Mouse (Mus musculus): ENCODE measurements around the gene Syn2. TPM values are rescaled to one million over a fixed set of nuclear protein-coding genes. Genes with fewer than 3 reads are reported as not detected.

Syn2 gene
- total and polyA plus RNA-seq, 3 experiments: 0.59 to 1.6 (median 1.2) TPM

DNA sequence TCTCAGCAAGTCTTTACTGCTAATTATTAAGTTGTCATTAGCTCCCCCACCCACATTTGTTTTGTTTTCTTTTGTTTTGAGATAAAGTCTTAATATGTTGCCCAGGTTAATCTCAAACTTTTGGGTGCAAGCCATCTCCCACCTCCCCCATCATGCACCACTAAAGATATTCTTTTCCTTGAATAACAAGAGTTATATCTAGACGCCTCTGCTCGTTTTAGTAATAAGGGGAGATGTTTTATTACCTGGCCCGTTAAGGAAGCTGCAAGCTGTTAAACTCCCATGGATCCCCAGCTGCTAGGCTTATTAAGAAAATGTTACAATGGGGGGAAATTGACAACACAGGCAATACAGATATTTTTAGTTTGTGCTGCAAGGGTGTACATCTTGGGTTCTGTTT, 95.9 kb downstream of the Syn2 start:
- Histone ChIP-seq H3K4me2 (ENCODE audit: insufficient read depth, low read depth, poor library complexity, severe bottlenecking) (no peak overlapping the region), H3K9ac (ENCODE audit: insufficient read depth, low read depth) (no peak overlapping the region), H3K4me1 (ENCODE audit: control insufficient read depth in 1 of 2, insufficient read depth in 2 of 2) (no peaks in the 10 kb centered on the region), H3K36me3 (replicated peaks in 1 of 2; ENCODE audit: control insufficient read depth in 1 of 2, insufficient read depth in 1 of 2, low read length in 1 of 2) (no peaks in the 10 kb centered on the region), H3K9me3 (replicated peaks; ENCODE audit: low read length) (no peaks in the 10 kb centered on the region), H3K27me3 (replicated peaks) (no peaks in the 10 kb centered on the region), H3K27ac (ENCODE audit: insufficient read depth, low read depth) (no peak overlapping the region), H3K79me2 (replicated peaks; ENCODE audit: control insufficient read depth, extremely low read depth, insufficient read depth, poor library complexity, severe bottlenecking) (no peaks in the 10 kb centered on the region), H3K4me3 (replicated peaks in 1 of 3; ENCODE audit: low read depth in 2 of 3, low read length in 2 of 3, poor library complexity in 1 of 3) (no peak overlapping the region)
- no peak for DNase-seq (ENCODE audit: extremely low read depth)
- in situ Hi-C loops (cut with MboI; ENCODE audit: low pct_ligation_motif_present, low pct_unique_long_range_greater_than_20kb, low sequenced_read_pairs) (loop anchor here (5.0 kb wide), 1 partner anchor 307 kb away; no protein-coding TSS in a partner anchor), dilution Hi-C loops (cut with MboI; ENCODE audit: extremely low pct_ligation_motif_present, extremely low pct_unique_long_range_greater_than_20kb, low sequenced_read_pairs) (no loop called here)
- TF ChIP-seq RAD21 (IDR thresholded peaks at IDR 0.05; ENCODE audit: low read depth, low read length) (no peak), MAFK (IDR thresholded peaks at IDR 0.05; ENCODE audit: insufficient replicate concordance, low read length) (no peak), POLR2AphosphoS2 (IDR thresholded peaks at IDR 0.05; ENCODE audit: low read depth, low read length) (no peak), ZC3H11A (IDR thresholded peaks at IDR 0.05; ENCODE audit: low read depth, low read length) (no peak), CHD2 (IDR thresholded peaks at IDR 0.05; ENCODE audit: low read length) (no peak), JUND (conservative IDR thresholded peaks at IDR 0.05; ENCODE audit: low read depth, low read length) (no peak), ZMIZ1 (IDR thresholded peaks at IDR 0.05; ENCODE audit: low read depth, low read length) (no peak), MXI1 (IDR thresholded peaks at IDR 0.05; ENCODE audit: low read depth, low read length) (no peak), RCOR1 (conservative IDR thresholded peaks at IDR 0.05; ENCODE audit: low read depth, low read length) (no peak), KAT2A (IDR thresholded peaks at IDR 0.05; ENCODE audit: insufficient replicate concordance, low read length) (no peak), POLR2A (IDR thresholded peaks at IDR 0.05; ENCODE audit: low read depth, low read length) (no peak), IRF4 (IDR thresholded peaks at IDR 0.05; ENCODE audit: low read depth, low read length) (no peak), EP300 (IDR thresholded peaks at IDR 0.05; ENCODE audit: low read length) (no peak), USF1 (IDR thresholded peaks at IDR 0.05; ENCODE audit: low read depth, low read length) (no peak), TBP (conservative IDR thresholded peaks at IDR 0.05; ENCODE audit: low read depth, low read length) (no peak), MYC (IDR thresholded peaks at IDR 0.05; ENCODE audit: low read depth, low read length) (no peak)

DNA sequence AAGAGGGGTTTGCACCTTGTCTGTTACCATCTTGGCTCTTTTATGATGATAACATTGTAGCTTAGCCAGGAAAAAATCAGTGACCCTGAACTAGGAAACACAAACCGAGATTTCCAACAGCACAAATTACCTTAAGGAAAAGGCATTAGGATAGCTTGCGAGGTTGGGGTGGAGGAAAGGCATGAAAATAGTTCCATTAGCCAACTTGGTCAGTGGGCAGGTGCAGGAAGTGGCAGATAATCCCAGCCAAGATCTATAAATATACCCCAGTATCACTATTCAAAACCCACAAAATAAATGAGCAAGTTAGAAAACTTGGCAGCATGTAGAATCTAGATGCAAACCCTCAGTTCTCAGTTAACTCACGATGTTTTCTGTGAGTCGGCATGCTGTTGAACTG, 97.1 kb downstream of the Syn2 start:
- H3K27ac ChIP-seq (ENCODE audit: insufficient read depth, low read depth): no peak overlapping the region
- no peaks in the 10 kb centered on the region for H3K79me2 ChIP-seq (replicated peaks; ENCODE audit: control insufficient read depth, extremely low read depth, insufficient read depth, poor library complexity, severe bottlenecking)
- in situ Hi-C loops (cut with MboI; ENCODE audit: low pct_ligation_motif_present, low pct_unique_long_range_greater_than_20kb, low sequenced_read_pairs) (loop anchor here (5.0 kb wide), 1 partner anchor 305 kb away; no protein-coding TSS in a partner anchor), dilution Hi-C loops (cut with MboI; ENCODE audit: extremely low pct_ligation_motif_present, extremely low pct_unique_long_range_greater_than_20kb, low sequenced_read_pairs) (no loop called here)
- no peaks in the 10 kb centered on the region for H3K9me3 ChIP-seq (replicated peaks; ENCODE audit: low read length)
- H3K4me3 ChIP-seq (replicated peaks in 1 of 3; ENCODE audit: low read depth in 2 of 3, low read length in 2 of 3, poor library complexity in 1 of 3): no peak overlapping the region
- no peak for TF ChIP-seq JUN (IDR thresholded peaks at IDR 0.05; ENCODE audit: insufficient read depth, low read depth, low read length)
- no peak for TF ChIP-seq MEF2A (IDR thresholded peaks at IDR 0.05; ENCODE audit: borderline replicate concordance, low read depth, low read length)
- no peak for TF ChIP-seq EP300 (IDR thresholded peaks at IDR 0.05; ENCODE audit: low read length)
- TF ChIP-seq JUND (conservative IDR thresholded peaks at IDR 0.05; ENCODE audit: low read depth, low read length): no peak
- no peak for TF ChIP-seq E2F4 (IDR thresholded peaks at IDR 0.05; ENCODE audit: insufficient replicate concordance, low read depth, low read length)
- TF ChIP-seq GABPA (IDR thresholded peaks at IDR 0.05; ENCODE audit: insufficient replicate concordance, low read depth, low read length): no peak
- no peak for TF ChIP-seq POLR2AphosphoS2 (IDR thresholded peaks at IDR 0.05; ENCODE audit: low read depth, low read length)
- no peak for TF ChIP-seq ZC3H11A (IDR thresholded peaks at IDR 0.05; ENCODE audit: low read depth, low read length)
- TF ChIP-seq UBTF (IDR thresholded peaks at IDR 0.05; ENCODE audit: low read depth, low read length): no peak
- TF ChIP-seq ELF1 (IDR thresholded peaks at IDR 0.05; ENCODE audit: low read depth, low read length): no peak
- TF ChIP-seq RCOR1 (conservative IDR thresholded peaks at IDR 0.05; ENCODE audit: low read depth, low read length): no peak
- no peak for TF ChIP-seq MXI1 (IDR thresholded peaks at IDR 0.05; ENCODE audit: low read depth, low read length)
- no peak for TF ChIP-seq IRF4 (IDR thresholded peaks at IDR 0.05; ENCODE audit: low read depth, low read length)
- no peak for TF ChIP-seq ZMIZ1 (IDR thresholded peaks at IDR 0.05; ENCODE audit: low read depth, low read length)
- TF ChIP-seq MYC (IDR thresholded peaks at IDR 0.05; ENCODE audit: low read depth, low read length): no peak
- TF ChIP-seq SMC3 (IDR thresholded peaks at IDR 0.05; ENCODE audit: low read depth, low read length): no peak
- TF ChIP-seq USF1 (IDR thresholded peaks at IDR 0.05; ENCODE audit: low read depth, low read length): no peak
- no peak for TF ChIP-seq TBP (conservative IDR thresholded peaks at IDR 0.05; ENCODE audit: low read depth, low read length)
- no peak overlapping the region for H3K4me2 ChIP-seq (ENCODE audit: insufficient read depth, low read depth, poor library complexity, severe bottlenecking)
- no peak for DNase-seq (ENCODE audit: extremely low read depth)
- H3K9ac ChIP-seq (ENCODE audit: insufficient read depth, low read depth): no peak overlapping the region
- H3K36me3 ChIP-seq (replicated peaks in 1 of 2; ENCODE audit: control insufficient read depth in 1 of 2, insufficient read depth in 1 of 2, low read length in 1 of 2): no peaks in the 10 kb centered on the region
- no peaks in the 10 kb centered on the region for H3K27me3 ChIP-seq (replicated peaks)
- no peaks in the 10 kb centered on the region for H3K4me1 ChIP-seq (ENCODE audit: control insufficient read depth in 1 of 2, insufficient read depth in 2 of 2)
